Mouse (Mus musculus) spleen, postnatal 4 days (tissue): ENCODE measurements around the gene Slc22a22.
"Not testable (repeated sequence)": the region's sequence is repeated elsewhere in the genome, so short reads cannot be mapped to it uniquely, and the experiment has no call there.

ENCODE experiments used
- DNase-seq, 2 experiments: peaks; one replicate each; pipeline ENCODE4 v3.0.0; 2022; ENCODE audit warnings: low spot score in 2 of 2

The Slc22a22 gene

GRCm38 (mm10) chr15:57380381-57380780 lies 97.0 kb downstream of the Slc22a22 start:
- no peak for DNase-seq

GRCm38 (mm10) chr15:57366446-57366845 lies 111.0 kb downstream of the Slc22a22 start:
- DNase-seq: no peak

GRCm38 (mm10) chr15:57355278-57355677 lies 122.1 kb downstream of the Slc22a22 start:
- DNase-seq: no peak

GRCm38 (mm10) chr15:57340499-57340898 lies 136.9 kb downstream of the Slc22a22 start:
- no peak for DNase-seq

GRCm38 (mm10) chr15:57331326-57331725 lies 146.1 kb downstream of the Slc22a22 start:
- no peak for DNase-seq

- DNase-seq: no peak
Observed at GRCm38 (mm10) chr15:57318001-57318400, 159.4 kb downstream of the Slc22a22 start.

- no peak for DNase-seq
Observed at GRCm38 (mm10) chr15:57316486-57316885, 160.9 kb downstream of the Slc22a22 start.

- no peak for DNase-seq
Observed at GRCm38 (mm10) chr15:57302710-57303109, 174.7 kb downstream of the Slc22a22 start.

GRCm38 (mm10) chr15:57278505-57278904 lies 198.9 kb downstream of the Slc22a22 start:
- no peak for DNase-seq

GRCm38 (mm10) chr15:57276411-57276810 lies 201.0 kb downstream of the Slc22a22 start:
- DNase-seq: no peak

- not testable (repeated sequence) for DNase-seq
Observed at GRCm38 (mm10) chr15:57240061-57240460, 237.4 kb downstream of the Slc22a22 start.

- DNase-seq: no peak
Observed at GRCm38 (mm10) chr15:57230439-57230838, 247.0 kb downstream of the Slc22a22 start.

GRCm38 (mm10) chr15:57205315-57205714 lies 272.1 kb downstream of the Slc22a22 start:
- DNase-seq: no peak

GRCm38 (mm10) chr15:57204444-57204930 lies 272.9 kb downstream of the Slc22a22 start:
- no peak for DNase-seq
